Comparison of ENCODE assay signal across 24 mouse cellular contexts in the genomic region with DNA sequence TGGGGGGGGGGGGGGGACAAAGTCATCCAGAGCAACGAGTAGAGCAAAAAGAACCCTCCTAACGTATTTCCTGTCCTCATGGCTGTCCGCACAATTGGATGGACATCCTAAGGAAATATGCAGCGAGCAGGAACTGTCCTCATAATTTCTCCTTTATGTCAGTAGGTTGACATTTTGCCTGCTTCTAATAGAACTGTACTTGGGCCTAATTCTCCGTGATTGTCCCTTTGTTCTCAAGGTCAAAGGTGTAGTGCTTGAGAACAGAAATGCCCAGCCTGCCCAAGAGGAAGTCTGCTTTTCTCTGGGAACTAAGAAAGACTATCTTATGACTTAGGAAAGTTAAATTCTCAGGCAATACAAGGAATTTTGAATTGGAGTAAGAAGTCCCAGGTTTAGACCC.
DNase-seq lines count a peak whose midpoint lies in the region; ATAC-seq and TF ChIP-seq lines count a peak whose summit lies in the region.
"Had no signal": no experiment of that assay in that cellular context is flagged by ENCODE, and none has a peak within 500 bp of the region (broad histone marks: within the 10 kb centered on the region; RNA-seq: fewer than 3 reads in every experiment).

No protein-coding gene starts in this region.

- no peak for DNase-seq in heart, postnatal 0 days (ENCODE audit: low spot score)
- DNase-seq in heart, adult 11 months, result no peak
- DNase-seq in kidney, adult 2 months, result peak; percentile 72
- peak; percentile 63 for DNase-seq in kidney, postnatal 0 days (ENCODE audit: low spot score)
- no peak for DNase-seq in kidney, postnatal 10 days
- no peak for DNase-seq in liver, postnatal 0 days
- DNase-seq in liver, result no peak
- DNase-seq: adrenal gland, adult 8-10 months; adrenal gland, postnatal 25 days; cerebellum, adult 11 months; cerebellum, adult 18-20 months; cerebellum, adult 8-10 months; cerebellum, adult 9-11 months; cerebellum, postnatal 14 days; cerebellum, postnatal 36 days; embryo, embryonic 11 days had no signal

- no peak overlapping the region for H3K27ac ChIP-seq in heart, postnatal 0 days (ENCODE audit: low read depth)
- no peak overlapping the region for H3K27ac ChIP-seq in kidney, adult 2 months (ENCODE audit: insufficient read depth, low read depth, low read length)
- no peak overlapping the region for H3K27ac ChIP-seq in kidney, embryonic 16.5 days (ENCODE audit: low read length)
- H3K27ac ChIP-seq in kidney, postnatal 0 days, result no peak overlapping the region
- no peak overlapping the region for H3K27ac ChIP-seq in liver, postnatal 0 days (ENCODE audit: low read depth)
- H3K27ac ChIP-seq: embryonic facial prominence, embryonic 13.5 days; embryonic facial prominence, embryonic 15.5 days; forebrain, embryonic 10.5 days; forebrain, embryonic 12.5 days had no signal

- no peaks in the 10 kb centered on the region for H3K9me3 ChIP-seq in heart, postnatal 0 days (replicated peaks; ENCODE audit: control insufficient read depth, low read length)
- H3K9me3 ChIP-seq in kidney, embryonic 16.5 days (ENCODE audit: low read length), result peaks cover 6% of the 10 kb centered on the region
- no peaks in the 10 kb centered on the region for H3K9me3 ChIP-seq in kidney, postnatal 0 days (replicated peaks; ENCODE audit: low read length)
- H3K9me3 ChIP-seq in liver, postnatal 0 days (ENCODE audit: low read length), result no peaks in the 10 kb centered on the region
- H3K9me3 ChIP-seq: embryonic facial prominence, embryonic 13.5 days; embryonic facial prominence, embryonic 15.5 days; forebrain, embryonic 10.5 days; forebrain, embryonic 12.5 days had no signal

- no peak overlapping the region for H3K4me3 ChIP-seq in heart, postnatal 0 days (ENCODE audit: low read depth, low read length)
- H3K4me3 ChIP-seq in kidney, adult 2 months (ENCODE audit: insufficient read depth, low read depth, low read length), result no peak overlapping the region
- no peak overlapping the region for H3K4me3 ChIP-seq in kidney, embryonic 16.5 days (ENCODE audit: low read length)
- no peak overlapping the region for H3K4me3 ChIP-seq in kidney, postnatal 0 days (replicated peaks; ENCODE audit: low read depth, low read length)
- no peak overlapping the region for H3K4me3 ChIP-seq in liver, postnatal 0 days (ENCODE audit: low read depth, low read length)
- H3K4me3 ChIP-seq: embryonic facial prominence, embryonic 13.5 days; embryonic facial prominence, embryonic 15.5 days; erythroblast, embryonic 14.5 days; forebrain, embryonic 10.5 days; forebrain, embryonic 12.5 days had no signal

- no peak overlapping the region for H3K4me2 ChIP-seq in heart, postnatal 0 days (ENCODE audit: low read depth, low read length)
- H3K4me2 ChIP-seq in kidney, embryonic 16.5 days (replicated peaks; ENCODE audit: low read depth, low read length), result no peak overlapping the region
- no peak overlapping the region for H3K4me2 ChIP-seq in kidney, postnatal 0 days (ENCODE audit: low read length)
- no peak overlapping the region for H3K4me2 ChIP-seq in liver, postnatal 0 days (ENCODE audit: low read depth, low read length)
- H3K4me2 ChIP-seq: embryonic facial prominence, embryonic 13.5 days; embryonic facial prominence, embryonic 15.5 days; forebrain, embryonic 12.5 days had no signal

- ATAC-seq in heart, postnatal 0 days (ENCODE audit: insufficient read depth, low read depth), result no peak
- no peak for ATAC-seq in kidney, embryonic 16.5 days (ENCODE audit: low FRiP score, low TSS enrichment)
- no peak for ATAC-seq in kidney, postnatal 0 days (replicated peaks; ENCODE audit: low FRiP score, low read depth)
- no peak for ATAC-seq in liver, postnatal 0 days
- ATAC-seq: forebrain, embryonic 14.5 days; forebrain, embryonic 16.5 days had no signal

- no peaks in the 10 kb centered on the region for H3K36me3 ChIP-seq in heart, postnatal 0 days (replicated peaks; ENCODE audit: control insufficient read depth, insufficient read depth, low read length)
- no peaks in the 10 kb centered on the region for H3K36me3 ChIP-seq in kidney, adult 2 months (ENCODE audit: control insufficient read depth, insufficient read depth, low read length)
- no peaks in the 10 kb centered on the region for H3K36me3 ChIP-seq in kidney, embryonic 16.5 days (ENCODE audit: insufficient read depth, low read length)
- H3K36me3 ChIP-seq in kidney, postnatal 0 days (ENCODE audit: insufficient read depth, low read length), result no peaks in the 10 kb centered on the region
- H3K36me3 ChIP-seq in liver, postnatal 0 days (replicated peaks; ENCODE audit: insufficient read depth, low read length), result no peaks in the 10 kb centered on the region
- H3K36me3 ChIP-seq: embryonic facial prominence, embryonic 13.5 days; embryonic facial prominence, embryonic 15.5 days; forebrain, embryonic 10.5 days; forebrain, embryonic 12.5 days had no signal

- TF ChIP-seq POLR2A in kidney, adult 2 months (IDR thresholded peaks at IDR 0.05; ENCODE audit: low read depth, low read length), result no peak

- no peaks in the 10 kb centered on the region; the same call in 1 of the 2 replicates for H3K4me1 ChIP-seq in heart, postnatal 0 days (ENCODE audit: control insufficient read depth, insufficient read depth)
- H3K4me1 ChIP-seq in kidney, adult 2 months (ENCODE audit: control insufficient read depth, insufficient read depth, low read length), result no peaks in the 10 kb centered on the region; the same call in 1 of the 2 replicates
- H3K4me1 ChIP-seq in kidney, embryonic 16.5 days (ENCODE audit: insufficient read depth, low read length), result peaks cover 7% of the 10 kb centered on the region; the same call in 1 of the 2 replicates
- peaks cover 13% of the 10 kb centered on the region; the same call in 1 of the 2 replicates for H3K4me1 ChIP-seq in kidney, postnatal 0 days (replicated peaks; ENCODE audit: insufficient read depth, low read length)
- H3K4me1 ChIP-seq in liver, postnatal 0 days (ENCODE audit: insufficient read depth), result peaks cover 21% of the 10 kb centered on the region

- TF ChIP-seq EP300 in heart, postnatal 0 days (IDR thresholded peaks at IDR 0.05; ENCODE audit: low read depth), result 0 out of 2 replicates have a peak, but pooled peaks have one; percentile 17
- 0 out of 2 replicates have a peak, but pooled peaks have one; percentile 7 for TF ChIP-seq EP300 in liver, postnatal 0 days (IDR thresholded peaks at IDR 0.05; ENCODE audit: low read depth)

- 61% methylated on average over 5 of the region's 5 CpGs for WGBS in heart, postnatal 0 days
- 53% methylated on average over 5 of the region's 5 CpGs for WGBS in kidney, adult 2 months
- WGBS in kidney, embryonic 16.5 days, result 50% methylated on average over 5 of the region's 5 CpGs
- WGBS in kidney, postnatal 0 days, result 56% methylated on average over 5 of the region's 5 CpGs
- WGBS in liver, postnatal 0 days (ENCODE audit: insufficient replicate concordance), result 74% methylated on average over 5 of the region's 5 CpGs

- H3K9ac ChIP-seq in heart, postnatal 0 days (replicated peaks; ENCODE audit: low read depth, low read length), result no peak overlapping the region
- no peak overlapping the region for H3K9ac ChIP-seq in kidney, embryonic 16.5 days (replicated peaks; ENCODE audit: low read length)
- H3K9ac ChIP-seq in kidney, postnatal 0 days (ENCODE audit: low read depth, low read length), result no peak overlapping the region
- no peak overlapping the region for H3K9ac ChIP-seq in liver, postnatal 0 days (replicated peaks)
- H3K9ac ChIP-seq: embryonic facial prominence, embryonic 13.5 days; embryonic facial prominence, embryonic 15.5 days; forebrain, embryonic 12.5 days had no signal

- no peak for TF ChIP-seq CTCF in heart, postnatal 0 days (IDR thresholded peaks at IDR 0.05; ENCODE audit: low read depth)
- TF ChIP-seq CTCF in kidney, adult 2 months (conservative IDR thresholded peaks at IDR 0.05; ENCODE audit: insufficient read depth, insufficient read length, low read depth, low read length), result no peak
- TF ChIP-seq CTCF in kidney, postnatal 0 days (IDR thresholded peaks at IDR 0.05; ENCODE audit: low read depth), result no peak
- no peak for TF ChIP-seq CTCF in liver, postnatal 0 days (IDR thresholded peaks at IDR 0.05; ENCODE audit: low read depth)

- no peaks in the 10 kb centered on the region for H3K27me3 ChIP-seq in heart, postnatal 0 days (ENCODE audit: control insufficient read depth, insufficient read depth, low read length)
- no peaks in the 10 kb centered on the region for H3K27me3 ChIP-seq in kidney, adult 2 months (replicated peaks; ENCODE audit: control insufficient read depth, insufficient read depth, low read length)
- H3K27me3 ChIP-seq in kidney, embryonic 16.5 days (ENCODE audit: insufficient read depth, low read length), result no peaks in the 10 kb centered on the region
- H3K27me3 ChIP-seq in kidney, postnatal 0 days (ENCODE audit: insufficient read depth, low read length), result no peaks in the 10 kb centered on the region
- H3K27me3 ChIP-seq in liver, postnatal 0 days (ENCODE audit: insufficient read depth, low read length), result no peaks in the 10 kb centered on the region
- H3K27me3 ChIP-seq: embryonic facial prominence, embryonic 13.5 days; embryonic facial prominence, embryonic 15.5 days; forebrain, embryonic 12.5 days had no signal

Comparison
In these comparisons a context has a peak if more than half of its experiments do, and no peak if none do; other contexts are left out.
1. DNase-seq: peak in kidney, adult 2 months (single experiment) and kidney, postnatal 0 days (single experiment); none in heart, postnatal 0 days (single experiment), heart, adult 11 months (single experiment), kidney, postnatal 10 days (single experiment), liver, postnatal 0 days (single experiment) and liver (single experiment).